Mouse (Mus musculus) testis, adult 2 months (tissue): ENCODE measurements at regions not wholly inside any gene's neighbourhood (a gene's known extent, or its start where the extent isn't known, plus 50 kb on each side); places are given as distances from the start of the nearest gene placed in this dataset.

Experiments used
- H3K27ac ChIP-seq: fragments of 200-500 bp; 2 replicates; pipeline ENCODE4 v1.5.1; 2012; ENCODE audit warnings: low read depth, low read length; ENCODE audit not compliant: control insufficient read depth, insufficient read depth
- H3K27me3 ChIP-seq: fragments of 200-500 bp; 2 replicates; pipeline ENCODE4 v1.6.1; 2012; ENCODE audit warnings: mild to moderate bottlenecking, low read length, moderate library complexity; ENCODE audit not compliant: control insufficient read depth, insufficient read depth
- H3K36me3 ChIP-seq: fragments of 200-500 bp; 2 replicates; pipeline ENCODE4 v1.6.1; 2012; ENCODE audit warnings: mild to moderate bottlenecking, low read length; ENCODE audit not compliant: control insufficient read depth, insufficient read depth
- H3K4me1 ChIP-seq: fragments of 200-500 bp; 2 replicates; pipeline ENCODE4 v1.6.1; 2012; ENCODE audit warnings: low read length; ENCODE audit not compliant: control insufficient read depth, insufficient read depth
- H3K4me3 ChIP-seq: fragments of 200-500 bp; 2 replicates; pipeline ENCODE4 v1.5.1; 2012; ENCODE audit warnings: low read depth, mild to moderate bottlenecking, low read length, moderate library complexity, mixed read lengths; ENCODE audit not compliant: control insufficient read depth
- CTCF ChIP-seq: fragments of 200-500 bp; IDR thresholded peaks from 2 replicates; pipeline ENCODE4 v1.5.1; 2012; ENCODE audit warnings: low read depth, mild to moderate bottlenecking, inconsistent platforms, low read length, moderate library complexity; ENCODE audit not compliant: control insufficient read depth, insufficient read depth, insufficient replicate concordance
- POLR2A ChIP-seq: fragments of 200-500 bp; IDR thresholded peaks from 2 replicates; pipeline ENCODE4 v1.6.1; 2012; ENCODE audit warnings: low read depth, mild to moderate bottlenecking, inconsistent platforms, low read length, moderate library complexity; ENCODE audit not compliant: control insufficient read depth

GRCm38 (mm10) chr12:77790891-77791672 lies 403.0 kb upstream of the Gm6657 start:
- TF ChIP-seq POLR2A, result no peak
- no peak for TF ChIP-seq CTCF
- H3K4me3 ChIP-seq, result no peak overlapping the region
- no peaks in the 10 kb centered on the region for H3K36me3 ChIP-seq
- H3K27me3 ChIP-seq, result no peaks in the 10 kb centered on the region
- H3K27ac ChIP-seq, result no peak overlapping the region
- H3K4me1 ChIP-seq, result peaks cover 6% of the 10 kb centered on the region

GRCm38 (mm10) chr12:77798516-77798915 lies 395.5 kb upstream of the Gm6657 start:
- Histone ChIP-seq H3K4me3 (no peak overlapping the region), H3K27me3 (no peaks in the 10 kb centered on the region), H3K4me1 (no peaks in the 10 kb centered on the region), H3K36me3 (no peaks in the 10 kb centered on the region), H3K27ac (no peak overlapping the region)
- no peak for TF ChIP-seq POLR2A
- no peak for TF ChIP-seq CTCF

- Histone ChIP-seq H3K4me1 (no peaks in the 10 kb centered on the region), H3K27me3 (no peaks in the 10 kb centered on the region), H3K27ac (no peak overlapping the region), H3K4me3 (no peak overlapping the region), H3K36me3 (no peaks in the 10 kb centered on the region)
- TF ChIP-seq POLR2A (no peak), CTCF (no peak)
Observed at GRCm38 (mm10) chr12:77799134-77799770, 394.8 kb upstream of the Gm6657 start.

GRCm38 (mm10) chr12:77807674-77808073 lies 386.4 kb upstream of the Gm6657 start:
- TF ChIP-seq CTCF, result no peak
- no peak for TF ChIP-seq POLR2A
- Histone ChIP-seq H3K4me3 (no peak overlapping the region), H3K36me3 (no peaks in the 10 kb centered on the region), H3K4me1 (no peaks in the 10 kb centered on the region), H3K27me3 (no peaks in the 10 kb centered on the region), H3K27ac (no peak overlapping the region)

GRCm38 (mm10) chr12:77811276-77811675 lies 382.8 kb upstream of the Gm6657 start:
- H3K36me3 ChIP-seq, result no peaks in the 10 kb centered on the region
- no peak overlapping the region for H3K27ac ChIP-seq
- no peak overlapping the region for H3K4me3 ChIP-seq
- no peaks in the 10 kb centered on the region for H3K27me3 ChIP-seq
- TF ChIP-seq POLR2A, result no peak
- TF ChIP-seq CTCF, result no peak
- no peaks in the 10 kb centered on the region for H3K4me1 ChIP-seq

- H3K27ac ChIP-seq, result no peak overlapping the region
- TF ChIP-seq CTCF (no peak), POLR2A (no peak)
- no peaks in the 10 kb centered on the region for H3K27me3 ChIP-seq
- no peaks in the 10 kb centered on the region for H3K36me3 ChIP-seq
- H3K4me3 ChIP-seq, result no peak overlapping the region
- no peaks in the 10 kb centered on the region for H3K4me1 ChIP-seq
Observed at GRCm38 (mm10) chr12:77819456-77819855, 374.6 kb upstream of the Gm6657 start.

- H3K4me1 ChIP-seq, result no peaks in the 10 kb centered on the region; the same call in 1 of the 2 replicates
- H3K27ac ChIP-seq, result no peak overlapping the region
- H3K4me3 ChIP-seq, result no peak overlapping the region
- H3K27me3 ChIP-seq, result no peaks in the 10 kb centered on the region
- no peaks in the 10 kb centered on the region for H3K36me3 ChIP-seq
- no peak for TF ChIP-seq POLR2A
Observed at GRCm38 (mm10) chr12:77823381-77824030, 370.5 kb upstream of the Gm6657 start.
